Mouse (Mus musculus) midbrain, embryonic 15.5 days (tissue): ENCODE measurements around the gene Ush2a. TPM values are rescaled to one million over a fixed set of nuclear protein-coding genes. Genes with fewer than 3 reads are reported as not detected.

ENCODE experiments used
- ATAC-seq: fragments of 200-750 bp; cut with Nextera tagmentation; replicated peaks from 2 replicates; pipeline ENCODE4 v1.8.0; 2017; ENCODE audit warnings: moderate TSS enrichment
- H3K27ac ChIP-seq: fragments of 300-500 bp; sonication (generic); 2 replicates; pipeline ENCODE4 v1.5.1; 2015; ENCODE audit warnings: mild to moderate bottlenecking, inconsistent platforms
- H3K27me3 ChIP-seq: fragments of 300-500 bp; sonication (generic); replicated peaks from 2 replicates; pipeline ENCODE4 v1.6.1; 2015; ENCODE audit warnings: inconsistent platforms
- H3K36me3 ChIP-seq: fragments of 300-500 bp; sonication (generic); replicated peaks from 2 replicates; pipeline ENCODE4 v1.6.1; 2015; ENCODE audit warnings: inconsistent platforms
- H3K4me1 ChIP-seq: fragments of 300-500 bp; sonication (generic); 2 replicates; pipeline ENCODE4 v1.6.1; 2015; ENCODE audit warnings: inconsistent platforms
- H3K4me2 ChIP-seq: fragments of 300-500 bp; sonication (generic); 2 replicates; pipeline ENCODE4 v1.6.1; 2015; ENCODE audit warnings: inconsistent platforms, mild to moderate bottlenecking, moderate library complexity
- H3K4me3 ChIP-seq: fragments of 300-500 bp; sonication (generic); 2 replicates; pipeline ENCODE4 v1.5.1; 2015; ENCODE audit warnings: mild to moderate bottlenecking, inconsistent platforms
- H3K9ac ChIP-seq: fragments of 300-500 bp; sonication (generic); 2 replicates; pipeline ENCODE4 v1.6.1; 2015; ENCODE audit warnings: mild to moderate bottlenecking, inconsistent platforms
- H3K9me3 ChIP-seq: fragments of 300-500 bp; sonication (generic); 2 replicates; pipeline ENCODE4 v1.6.1; 2016; ENCODE audit warnings: inconsistent platforms
- WGBS: fragments of 180-500 bp; shearing (Covaris S2); methylation state at CpG from one replicate; pipeline ENCODE4 v1.1.7; 2015; ENCODE audit warnings: mixed read lengths; 5-methylcytosine and 5-hydroxymethylcytosine counted together
- polyA plus RNA-seq: library from polyadenylated mRNA; unstranded; fragments of >200 nt; fragmentation: Nextera tagmentation; extraction: Ambion mirVana; gene quantifications from 2 replicates; pipeline ENCODE4 v1.2.1, GENCODE M21; 2015

Gene Ush2a
- polyA plus RNA-seq, 1 experiment from 2014 or later = 0.37 TPM

DNA sequence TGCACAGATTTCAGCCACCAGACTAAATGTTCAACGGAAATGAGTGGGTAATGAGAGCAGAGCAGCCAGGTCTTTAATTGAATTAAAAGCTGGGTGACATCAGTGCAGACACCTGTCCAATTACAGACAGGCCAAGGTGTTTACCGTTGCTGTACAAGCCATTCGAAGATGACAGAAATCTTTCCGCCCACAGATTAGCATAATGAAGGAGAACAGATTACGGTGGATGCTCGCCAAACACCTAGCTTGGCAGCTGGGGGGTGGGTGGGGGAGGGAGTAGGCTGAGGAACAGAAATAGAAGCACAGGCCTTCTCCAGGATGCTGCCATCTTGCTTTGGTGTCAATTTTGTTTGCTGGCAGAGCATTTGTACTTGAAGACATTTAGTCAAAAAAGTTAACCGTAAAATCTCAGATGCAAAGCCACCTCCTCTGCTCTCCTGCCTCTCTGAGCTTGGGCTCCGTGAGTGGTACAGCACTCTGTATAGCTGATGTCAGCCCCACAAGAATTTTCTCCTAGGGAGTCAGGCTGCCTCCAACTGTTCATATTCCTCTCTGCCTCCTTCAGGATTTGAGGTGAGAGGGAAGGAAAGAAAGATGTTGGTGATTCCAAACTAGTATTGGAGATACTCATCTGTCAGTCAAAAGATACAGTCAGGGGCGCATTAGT lies 306.6 kb downstream of the Ush2a start:
- Histone ChIP-seq H3K36me3 (no peaks in the 10 kb centered on the region), H3K4me2 (no peak overlapping the region), H3K27me3 (no peaks in the 10 kb centered on the region), H3K27ac (no peak overlapping the region), H3K9me3 (no peaks in the 10 kb centered on the region), H3K4me3 (no peak overlapping the region), H3K4me1 (no peaks in the 10 kb centered on the region), H3K9ac (no peak overlapping the region)
- WGBS = 63% methylated on average over 9 of the region's 9 CpGs
- no peak for ATAC-seq

DNA sequence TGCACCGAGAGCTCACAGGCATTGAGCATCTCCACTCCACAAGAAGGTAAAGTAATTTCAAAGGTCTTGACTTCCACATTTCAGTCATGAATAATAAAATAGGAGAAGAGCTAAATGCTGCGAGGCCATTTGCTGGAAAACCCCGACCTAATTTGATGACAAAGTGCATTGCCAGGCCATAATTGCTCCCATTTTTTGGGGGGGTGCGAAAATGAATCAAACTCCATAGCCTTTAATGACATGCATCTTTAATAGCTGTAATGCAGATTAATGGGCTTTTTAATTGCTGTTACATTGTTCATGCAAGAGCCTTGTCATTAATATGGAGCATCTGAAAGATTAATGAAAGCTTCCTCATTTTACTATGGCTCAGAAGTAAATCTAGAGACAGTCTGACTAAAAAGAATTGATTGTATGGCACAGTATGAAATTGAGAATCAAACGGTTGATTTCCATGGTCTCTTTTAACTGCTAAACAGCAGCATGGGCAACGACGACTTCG lies 314.5 kb downstream of the Ush2a start:
- H3K36me3 ChIP-seq = no peaks in the 10 kb centered on the region
- 0 out of 2 replicates have a peak, but pooled peaks cover 10% of the 10 kb centered on the region for H3K4me1 ChIP-seq
- no peak overlapping the region for H3K4me2 ChIP-seq
- no peaks in the 10 kb centered on the region for H3K9me3 ChIP-seq
- no peak overlapping the region for H3K4me3 ChIP-seq
- 46% methylated on average over 8 of the region's 8 CpGs for WGBS
- no peak overlapping the region for H3K9ac ChIP-seq
- no peak for ATAC-seq
- no peak overlapping the region for H3K27ac ChIP-seq
- no peaks in the 10 kb centered on the region for H3K27me3 ChIP-seq

DNA sequence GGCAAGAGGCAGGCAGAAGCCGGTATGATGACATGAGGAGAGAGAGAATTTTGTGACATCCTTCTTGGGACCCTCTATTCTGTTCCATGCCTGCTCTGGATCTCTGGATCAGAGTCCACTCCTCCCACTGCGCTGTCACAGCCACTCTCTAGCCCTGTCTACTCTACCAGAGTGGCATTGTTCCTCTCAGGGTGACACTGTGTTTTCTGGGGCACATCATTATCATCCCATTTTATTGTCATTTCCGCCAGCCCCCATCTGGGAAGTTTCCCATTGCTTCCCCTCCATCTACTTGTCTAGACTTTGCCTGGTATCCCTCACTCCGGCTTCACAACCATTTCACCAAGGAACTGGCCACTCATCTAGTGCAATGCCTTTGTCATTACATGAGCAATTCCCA lies 315.6 kb downstream of the Ush2a start:
- Histone ChIP-seq H3K27ac (no peak overlapping the region), H3K9me3 (no peaks in the 10 kb centered on the region), H3K27me3 (no peaks in the 10 kb centered on the region), H3K4me1 (0 out of 2 replicates have a peak, but pooled peaks cover 10% of the 10 kb centered on the region), H3K4me2 (no peak overlapping the region), H3K36me3 (no peaks in the 10 kb centered on the region), H3K9ac (no peak overlapping the region), H3K4me3 (no peak overlapping the region)
- WGBS = 90% methylated on average over 4 of the region's 4 CpGs
- no peak for ATAC-seq

DNA sequence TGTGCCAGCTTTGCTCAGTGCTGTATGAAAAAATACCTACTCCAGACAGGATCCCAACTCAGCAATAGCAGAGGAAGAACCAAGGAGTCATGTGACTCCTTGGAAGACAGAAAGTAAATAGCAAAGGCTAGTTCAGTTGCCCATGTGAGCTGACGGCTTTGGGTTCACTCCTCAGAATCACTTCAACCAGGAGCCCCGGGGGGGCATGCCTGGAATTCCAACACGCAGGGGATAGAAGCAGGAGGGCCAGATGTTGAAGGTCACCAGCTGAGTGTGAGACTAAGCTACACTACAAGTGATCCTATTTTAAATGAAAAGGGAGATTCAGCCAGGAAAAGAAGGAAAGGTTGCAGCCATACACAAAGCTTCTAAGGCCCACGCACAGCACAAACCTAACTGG lies 319.3 kb downstream of the Ush2a start:
- H3K36me3 ChIP-seq = no peaks in the 10 kb centered on the region
- no peak overlapping the region for H3K9ac ChIP-seq
- no peak overlapping the region for H3K27ac ChIP-seq
- 38% methylated on average over 4 of the region's 4 CpGs for WGBS
- H3K4me1 ChIP-seq = 0 out of 2 replicates have a peak, but pooled peaks cover 6% of the 10 kb centered on the region
- H3K4me3 ChIP-seq = no peak overlapping the region
- no peak overlapping the region for H3K4me2 ChIP-seq
- H3K27me3 ChIP-seq = no peaks in the 10 kb centered on the region
- ATAC-seq = no peak
- no peaks in the 10 kb centered on the region for H3K9me3 ChIP-seq

DNA sequence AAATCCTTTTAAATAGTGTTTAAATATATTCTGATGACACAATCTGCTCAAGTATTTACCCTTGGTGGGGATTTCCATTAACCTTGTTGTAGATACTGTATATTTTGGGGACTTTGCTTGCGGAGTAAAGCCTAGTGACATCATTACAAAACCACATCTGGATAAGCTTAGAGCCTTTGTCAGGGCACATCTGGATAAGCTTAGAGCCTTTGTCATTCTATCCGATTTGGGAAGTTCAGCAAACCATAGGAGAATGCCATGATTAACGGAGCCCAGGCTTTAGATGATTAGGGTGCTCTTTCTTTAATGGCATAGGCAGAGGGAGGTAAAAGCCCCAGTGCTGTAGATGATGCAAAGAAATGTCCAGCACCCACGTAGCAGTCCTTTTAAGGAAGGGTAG lies 333.4 kb downstream of the Ush2a start:
- H3K27me3 ChIP-seq = no peaks in the 10 kb centered on the region
- no peaks in the 10 kb centered on the region for H3K4me1 ChIP-seq

DNA sequence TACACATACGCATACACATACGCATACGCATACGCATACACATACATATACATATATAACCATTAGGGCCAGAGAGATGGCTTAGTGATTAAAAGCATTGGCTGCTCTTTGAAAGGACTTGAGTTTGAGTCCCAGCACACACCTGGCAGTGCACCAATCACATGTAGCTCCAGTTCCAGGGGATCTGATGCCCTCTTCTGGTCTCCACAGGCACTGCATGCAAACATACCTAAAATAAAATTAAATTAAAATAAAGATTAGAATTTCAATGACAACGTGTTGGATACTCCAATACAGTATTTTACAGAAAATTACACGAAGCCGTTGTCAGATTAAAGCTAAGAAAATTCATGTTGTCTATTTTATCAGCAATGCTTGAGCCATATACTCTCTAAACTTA lies 336.2 kb downstream of the Ush2a start:
- no peak overlapping the region for H3K27ac ChIP-seq
- no peaks in the 10 kb centered on the region for H3K27me3 ChIP-seq
- H3K9me3 ChIP-seq = no peaks in the 10 kb centered on the region
- H3K36me3 ChIP-seq = no peaks in the 10 kb centered on the region
- H3K4me3 ChIP-seq = no peak overlapping the region
- 89% methylated on average over 7 of the region's 7 CpGs for WGBS
- no peak overlapping the region for H3K9ac ChIP-seq
- no peak for ATAC-seq
- H3K4me2 ChIP-seq = no peak overlapping the region
- no peaks in the 10 kb centered on the region for H3K4me1 ChIP-seq

More for the DNA sequence above, 333.4 kb downstream of the Ush2a start:
- H3K4me2 ChIP-seq = no peak overlapping the region
- H3K27ac ChIP-seq = no peak overlapping the region
- no peak for ATAC-seq
- 36% methylated on average over 4 of the region's 4 CpGs for WGBS
- no peaks in the 10 kb centered on the region for H3K9me3 ChIP-seq
- H3K9ac ChIP-seq = no peak overlapping the region
- H3K36me3 ChIP-seq = no peaks in the 10 kb centered on the region
- no peak overlapping the region for H3K4me3 ChIP-seq

DNA sequence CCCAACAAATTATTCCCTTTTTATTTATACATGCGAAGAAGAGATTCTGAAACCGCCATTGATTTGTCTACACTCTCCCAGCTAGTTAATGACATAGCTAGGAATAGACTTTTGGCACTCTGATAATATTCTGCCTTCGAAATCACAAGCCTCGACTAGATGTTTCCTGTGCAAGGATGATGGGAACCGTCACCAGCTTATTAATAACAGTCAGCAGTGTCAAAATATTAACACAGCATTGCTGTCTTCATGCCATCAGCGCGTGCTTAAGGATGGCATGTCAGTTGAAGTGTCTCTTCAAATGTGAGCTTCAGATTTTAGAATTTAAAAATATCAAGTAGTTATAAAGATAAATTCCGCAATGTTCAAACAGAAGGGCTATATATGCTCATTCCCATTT lies 337.3 kb downstream of the Ush2a start:
- Histone ChIP-seq H3K4me2 (no peak overlapping the region), H3K27ac (no peak overlapping the region), H3K36me3 (no peaks in the 10 kb centered on the region), H3K27me3 (no peaks in the 10 kb centered on the region), H3K9ac (no peak overlapping the region), H3K4me3 (no peak overlapping the region), H3K9me3 (no peaks in the 10 kb centered on the region), H3K4me1 (no peaks in the 10 kb centered on the region)
- 83% methylated on average over 8 of the region's 8 CpGs for WGBS
- ATAC-seq = no peak

DNA sequence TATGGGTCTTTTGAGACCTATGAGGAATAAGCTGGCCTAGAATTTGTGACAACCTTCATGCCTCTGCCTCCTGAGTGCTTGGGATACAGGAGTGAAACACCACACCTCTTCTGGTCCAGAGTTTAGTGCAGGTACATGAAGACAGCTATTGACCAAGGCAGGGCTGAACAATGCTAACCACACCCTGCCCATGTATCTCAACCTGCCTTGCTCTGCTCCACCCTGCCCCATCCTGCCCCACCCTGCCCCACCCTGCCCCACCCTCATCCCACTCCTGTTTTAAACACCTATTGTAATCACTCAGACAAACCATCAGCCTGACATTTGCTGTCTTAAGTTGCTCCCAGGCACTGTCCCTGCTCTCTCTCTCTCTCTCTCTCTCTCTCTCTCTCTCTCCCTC lies 344.6 kb downstream of the Ush2a start:
- H3K4me2 ChIP-seq = no peak overlapping the region
- H3K36me3 ChIP-seq = no peaks in the 10 kb centered on the region
- no peak overlapping the region for H3K4me3 ChIP-seq
- no peaks in the 10 kb centered on the region for H3K9me3 ChIP-seq
- no peak overlapping the region for H3K27ac ChIP-seq
- H3K27me3 ChIP-seq = no peaks in the 10 kb centered on the region
- no peak overlapping the region for H3K9ac ChIP-seq
- no peak for ATAC-seq
- H3K4me1 ChIP-seq = no peaks in the 10 kb centered on the region

DNA sequence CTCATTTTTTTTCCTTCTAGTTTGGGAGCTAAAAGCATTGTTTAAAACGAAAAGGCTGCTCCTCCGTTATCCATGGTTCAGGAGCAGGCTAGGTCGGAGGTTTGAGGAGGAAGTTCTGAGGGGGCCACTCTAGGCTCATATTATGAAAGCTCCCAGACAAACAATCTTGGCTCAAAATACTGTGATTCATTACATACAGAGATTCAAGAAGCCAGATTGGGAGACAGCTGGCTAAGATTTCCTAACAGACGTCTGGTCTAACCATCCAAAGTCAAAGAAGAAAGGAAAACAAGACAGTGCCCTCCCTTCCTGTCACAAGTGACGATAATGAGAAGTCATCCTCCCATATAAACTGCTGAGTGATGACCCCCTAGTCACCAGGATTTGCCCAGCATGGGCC lies 354.7 kb downstream of the Ush2a start:
- Histone ChIP-seq H3K4me3 (no peak overlapping the region), H3K4me2 (no peak overlapping the region), H3K27ac (no peak overlapping the region), H3K9ac (no peak overlapping the region), H3K4me1 (no peaks in the 10 kb centered on the region), H3K27me3 (no peaks in the 10 kb centered on the region), H3K9me3 (no peaks in the 10 kb centered on the region), H3K36me3 (no peaks in the 10 kb centered on the region)
- no peak for ATAC-seq
- WGBS = 83% methylated on average over 5 of the region's 5 CpGs

DNA sequence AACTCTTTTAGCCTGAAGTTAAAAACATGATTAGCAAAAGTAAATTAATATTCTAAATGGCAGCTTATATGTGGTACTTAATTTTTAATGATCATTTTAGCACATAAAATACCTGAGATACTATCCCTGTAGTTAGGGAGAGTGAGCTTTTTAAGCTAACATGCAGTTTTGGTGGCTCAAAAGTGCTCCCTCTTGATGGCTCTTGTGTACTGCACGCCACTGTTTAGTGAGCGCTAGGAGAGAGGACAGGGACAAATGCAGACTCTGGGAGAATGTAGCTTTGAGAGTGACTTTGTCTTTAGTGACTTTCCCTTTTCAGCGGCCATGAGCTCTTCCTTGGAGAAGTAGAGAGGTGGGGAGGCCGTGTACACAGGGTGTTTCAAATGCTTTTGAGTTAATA lies 371.9 kb downstream of the Ush2a start:
- H3K9ac ChIP-seq = no peak overlapping the region
- H3K36me3 ChIP-seq = no peaks in the 10 kb centered on the region
- no peaks in the 10 kb centered on the region for H3K4me1 ChIP-seq
- ATAC-seq = no peak
- no peaks in the 10 kb centered on the region for H3K9me3 ChIP-seq
- H3K27me3 ChIP-seq = no peaks in the 10 kb centered on the region
- H3K27ac ChIP-seq = no peak overlapping the region
- WGBS = 38% methylated on average over 4 of the region's 4 CpGs
- no peak overlapping the region for H3K4me3 ChIP-seq
- no peak overlapping the region for H3K4me2 ChIP-seq

DNA sequence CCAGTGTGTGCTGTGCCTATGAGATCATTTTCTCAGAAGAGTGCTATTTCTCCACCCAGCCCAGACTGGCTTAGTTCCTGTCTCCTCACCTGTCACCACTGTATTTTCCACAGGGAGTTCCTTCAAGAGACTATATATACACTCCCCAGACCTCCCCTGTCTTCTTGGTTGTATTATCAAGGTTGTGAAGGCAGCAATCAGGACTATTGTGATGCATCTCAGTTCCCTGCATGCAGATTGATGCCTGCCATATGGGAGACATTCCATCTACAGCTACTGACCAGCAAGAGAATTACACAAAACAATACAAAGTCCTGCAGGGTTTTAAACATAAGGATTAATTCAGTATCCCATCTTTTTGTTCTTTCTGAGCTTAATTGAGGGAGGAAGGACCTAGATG lies 377.8 kb downstream of the Ush2a start:
- Histone ChIP-seq H3K36me3 (no peaks in the 10 kb centered on the region), H3K9me3 (no peaks in the 10 kb centered on the region), H3K27ac (no peak overlapping the region), H3K27me3 (no peaks in the 10 kb centered on the region), H3K4me2 (no peak overlapping the region), H3K4me3 (no peak overlapping the region), H3K4me1 (no peaks in the 10 kb centered on the region), H3K9ac (no peak overlapping the region)
- ATAC-seq = no peak

DNA sequence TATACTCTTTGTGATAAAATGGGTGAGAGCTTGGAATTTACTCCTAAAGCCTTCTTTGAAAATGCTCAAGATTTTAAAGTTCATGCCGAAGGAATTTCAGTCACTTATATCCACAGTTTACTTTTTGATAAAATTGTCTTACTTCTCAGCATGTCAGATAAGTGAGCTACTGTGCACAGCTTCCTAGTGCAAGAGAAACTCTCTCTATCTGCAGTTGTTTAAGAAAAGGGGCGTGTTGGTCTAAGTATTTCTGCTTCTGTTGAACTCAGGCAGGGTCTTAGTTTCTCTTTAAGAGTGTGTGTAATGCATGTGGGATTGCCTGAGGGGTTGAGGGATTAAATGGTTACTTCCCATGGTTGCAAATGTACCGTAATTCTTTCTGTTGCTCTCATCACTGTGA lies 381.3 kb downstream of the Ush2a start:
- Histone ChIP-seq H3K4me2 (no peak overlapping the region), H3K9ac (no peak overlapping the region)

DNA sequence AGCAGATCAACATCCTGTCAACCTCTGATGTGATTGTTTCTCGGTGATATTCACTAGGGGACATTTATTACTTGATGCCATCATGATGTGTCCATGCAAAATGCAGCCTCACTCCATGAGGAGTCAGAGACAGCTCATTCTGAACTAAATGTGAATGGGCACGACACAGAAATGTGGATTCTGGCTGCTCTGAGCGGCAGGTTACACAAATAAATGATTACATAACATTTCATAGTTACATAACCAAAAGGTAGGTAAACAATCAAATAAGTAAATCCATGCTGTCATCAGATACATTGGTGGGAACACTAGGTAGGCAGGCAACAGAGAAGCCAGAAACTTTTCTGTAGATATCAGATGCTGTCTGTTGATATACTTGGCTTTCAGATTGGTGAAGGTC lies 391.2 kb downstream of the Ush2a start:
- no peaks in the 10 kb centered on the region for H3K27me3 ChIP-seq
- H3K9me3 ChIP-seq = no peaks in the 10 kb centered on the region
- H3K27ac ChIP-seq = no peak overlapping the region
- H3K4me1 ChIP-seq = peaks cover 12% of the 10 kb centered on the region
- WGBS = 89% methylated on average over 3 of the region's 3 CpGs
- H3K4me3 ChIP-seq = no peak overlapping the region
- no peak for ATAC-seq
- no peak overlapping the region for H3K4me2 ChIP-seq
- no peak overlapping the region for H3K9ac ChIP-seq
- no peaks in the 10 kb centered on the region for H3K36me3 ChIP-seq

More for the DNA sequence above, 381.3 kb downstream of the Ush2a start:
- Histone ChIP-seq H3K36me3 (no peaks in the 10 kb centered on the region), H3K27me3 (no peaks in the 10 kb centered on the region), H3K9me3 (no peaks in the 10 kb centered on the region), H3K27ac (no peak overlapping the region), H3K4me1 (no peaks in the 10 kb centered on the region), H3K4me3 (no peak overlapping the region)
- WGBS = 86% methylated on average over 3 of the region's 3 CpGs
- no peak for ATAC-seq
